In the genomic region with DNA sequence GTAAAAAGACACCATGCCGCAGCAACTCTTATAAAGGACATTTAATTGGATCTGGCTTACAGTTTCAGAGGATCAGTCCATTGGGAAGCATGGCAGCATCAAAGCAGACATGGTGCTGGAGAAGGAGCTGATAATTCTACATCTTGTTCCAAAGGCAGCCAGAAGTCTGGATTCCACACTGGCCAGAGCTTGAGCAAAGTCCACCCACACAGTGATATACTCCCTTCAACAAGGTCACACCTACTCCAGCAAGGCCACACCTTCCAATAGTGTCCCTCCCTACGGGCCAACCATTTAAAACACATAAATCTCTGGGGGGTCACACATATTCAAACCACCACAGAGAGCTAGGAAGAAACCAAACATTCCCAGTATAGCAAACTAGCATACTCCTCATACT, we compare ENCODE assay signal across 33 mouse cellular contexts. TPM values are rescaled to one million over a fixed set of nuclear protein-coding genes. Genes with fewer than 3 reads are reported as not detected.
DNase-seq lines count a peak whose midpoint lies in the region; ATAC-seq and TF ChIP-seq lines count a peak whose summit lies in the region.
"Had no signal": no experiment of that assay in that cellular context is flagged by ENCODE, and none has a peak within 500 bp of the region (broad histone marks: within the 10 kb centered on the region; RNA-seq: fewer than 3 reads in every experiment).

No protein-coding gene starts in this region.

- no peaks in the 10 kb centered on the region for H3K36me3 ChIP-seq in intestine, embryonic 15.5 days
- H3K36me3 ChIP-seq in intestine, postnatal 0 days (ENCODE audit: control insufficient read depth, insufficient read depth), result peaks cover 11% of the 10 kb centered on the region; the same call in 1 of the 2 replicates
- peaks cover 18% of the 10 kb centered on the region for H3K36me3 ChIP-seq in kidney, embryonic 16.5 days (ENCODE audit: insufficient read depth, low read length)
- no peaks in the 10 kb centered on the region for H3K36me3 ChIP-seq in midbrain, postnatal 0 days (ENCODE audit: insufficient read depth, low read length)
- H3K36me3 ChIP-seq: forebrain, embryonic 15.5 days had no signal

- H3K4me1 ChIP-seq in intestine, embryonic 15.5 days (replicated peaks), result no peaks in the 10 kb centered on the region
- H3K4me1 ChIP-seq in intestine, postnatal 0 days (replicated peaks; ENCODE audit: control insufficient read depth, insufficient read depth, low read length), result no peaks in the 10 kb centered on the region
- no peaks in the 10 kb centered on the region for H3K4me1 ChIP-seq in kidney, embryonic 16.5 days (ENCODE audit: insufficient read depth, low read length)
- no peaks in the 10 kb centered on the region for H3K4me1 ChIP-seq in midbrain, postnatal 0 days (ENCODE audit: insufficient read depth, low read length)
- H3K4me1 ChIP-seq: embryonic facial prominence, embryonic 10.5 days; embryonic facial prominence, embryonic 13.5 days; forebrain, embryonic 12.5 days; forebrain, embryonic 15.5 days; hindbrain, embryonic 12.5 days; hindbrain, embryonic 15.5 days had no signal

- no peaks in the 10 kb centered on the region for H3K27me3 ChIP-seq in intestine, embryonic 15.5 days (replicated peaks)
- no peaks in the 10 kb centered on the region for H3K27me3 ChIP-seq in intestine, postnatal 0 days (replicated peaks; ENCODE audit: control insufficient read depth, insufficient read depth, low read length)
- no peaks in the 10 kb centered on the region for H3K27me3 ChIP-seq in kidney, embryonic 16.5 days (ENCODE audit: insufficient read depth, low read length)
- H3K27me3 ChIP-seq in midbrain, postnatal 0 days (ENCODE audit: insufficient read depth, low read length), result no peaks in the 10 kb centered on the region
- H3K27me3 ChIP-seq: embryonic facial prominence, embryonic 13.5 days; forebrain, embryonic 12.5 days; forebrain, embryonic 15.5 days; heart, embryonic 13.5 days; hindbrain, embryonic 12.5 days; hindbrain, embryonic 15.5 days had no signal

- no peak overlapping the region for H3K4me3 ChIP-seq in intestine, embryonic 15.5 days (replicated peaks)
- no peak overlapping the region for H3K4me3 ChIP-seq in intestine, postnatal 0 days (ENCODE audit: low read depth, low read length)
- H3K4me3 ChIP-seq in kidney, embryonic 16.5 days (ENCODE audit: low read length), result no peak overlapping the region
- no peak overlapping the region for H3K4me3 ChIP-seq in midbrain, postnatal 0 days (ENCODE audit: low read depth, low read length)
- H3K4me3 ChIP-seq: embryonic facial prominence, embryonic 10.5 days; embryonic facial prominence, embryonic 13.5 days; erythroblast, embryonic 14.5 days; forebrain, embryonic 12.5 days; forebrain, embryonic 15.5 days; heart, embryonic 13.5 days; hindbrain, embryonic 12.5 days; hindbrain, embryonic 15.5 days had no signal

- no peak overlapping the region for H3K9ac ChIP-seq in intestine, embryonic 15.5 days
- no peak overlapping the region for H3K9ac ChIP-seq in intestine, postnatal 0 days (ENCODE audit: low read depth, low read length)
- H3K9ac ChIP-seq in kidney, embryonic 16.5 days (replicated peaks; ENCODE audit: low read length), result no peak overlapping the region
- no peak overlapping the region for H3K9ac ChIP-seq in midbrain, postnatal 0 days (replicated peaks; ENCODE audit: low read length, poor library complexity, severe bottlenecking)
- H3K9ac ChIP-seq: embryonic facial prominence, embryonic 13.5 days; forebrain, embryonic 12.5 days; forebrain, embryonic 15.5 days; heart, embryonic 13.5 days; hindbrain, embryonic 12.5 days; hindbrain, embryonic 15.5 days had no signal

- WGBS in intestine, embryonic 15.5 days, result 85% methylated on average over 2 of the region's 2 CpGs
- WGBS in intestine, postnatal 0 days, result 83% methylated on average over 2 of the region's 2 CpGs
- WGBS in kidney, embryonic 16.5 days, result 74% methylated on average over 2 of the region's 2 CpGs
- WGBS in large intestine, adult 2 months, result 67% methylated on average over 2 of the region's 2 CpGs
- 97% methylated on average over 2 of the region's 2 CpGs for WGBS in midbrain, postnatal 0 days

- peak; percentile 58 for ATAC-seq in intestine, embryonic 15.5 days
- no peak for ATAC-seq in intestine, postnatal 0 days
- ATAC-seq in kidney, embryonic 16.5 days (ENCODE audit: low FRiP score, low TSS enrichment), result 0 out of 2 replicates have a peak, but pooled peaks have one; percentile 31
- no peak for ATAC-seq in midbrain, postnatal 0 days (ENCODE audit: low FRiP score)
- ATAC-seq: CD4-positive, CD25-positive, alpha-beta regulatory T cell, adult 4 months; forebrain, embryonic 15.5 days had no signal

- TF ChIP-seq CTCF in intestine, postnatal 0 days (IDR thresholded peaks at IDR 0.05; ENCODE audit: low read depth), result no peak
- no peak for TF ChIP-seq CTCF in midbrain, postnatal 0 days (IDR thresholded peaks at IDR 0.05)

- DNase-seq in kidney, postnatal 4 days, result no peak
- peak; percentile 10 for DNase-seq in large intestine, adult 2 months (ENCODE audit: low read depth, low spot score)
- no peak for DNase-seq in midbrain, postnatal 0 days (ENCODE audit: low spot score)
- DNase-seq: adrenal gland, adult 2 months; adrenal gland, postnatal 14 days; cerebellum, adult 11-12 months; cerebellum, adult 8-10 months; cerebellum, postnatal 10 days; cerebellum, postnatal 36 days; embryo, embryonic 11 days; gastrocnemius, postnatal 25 days; heart, postnatal 14 days had no signal

- H3K4me2 ChIP-seq in intestine, embryonic 15.5 days (replicated peaks), result no peak overlapping the region
- H3K4me2 ChIP-seq in intestine, postnatal 0 days (replicated peaks; ENCODE audit: low read depth), result no peak overlapping the region
- H3K4me2 ChIP-seq in kidney, embryonic 16.5 days (replicated peaks; ENCODE audit: low read depth, low read length), result no peak overlapping the region
- no peak overlapping the region for H3K4me2 ChIP-seq in midbrain, postnatal 0 days (ENCODE audit: low read depth, low read length, poor library complexity, severe bottlenecking)
- H3K4me2 ChIP-seq: embryonic facial prominence, embryonic 13.5 days; forebrain, embryonic 12.5 days; forebrain, embryonic 15.5 days; heart, embryonic 13.5 days; hindbrain, embryonic 12.5 days; hindbrain, embryonic 15.5 days had no signal

- H3K27ac ChIP-seq in intestine, embryonic 15.5 days, result no peak overlapping the region
- H3K27ac ChIP-seq in intestine, postnatal 0 days (ENCODE audit: low read depth, low read length), result no peak overlapping the region
- no peak overlapping the region for H3K27ac ChIP-seq in kidney, embryonic 16.5 days (ENCODE audit: low read length)
- no peak overlapping the region for H3K27ac ChIP-seq in midbrain, postnatal 0 days (ENCODE audit: low read depth, low read length)
- H3K27ac ChIP-seq: embryonic facial prominence, embryonic 10.5 days; embryonic facial prominence, embryonic 13.5 days; forebrain, embryonic 12.5 days; forebrain, embryonic 15.5 days; heart, embryonic 13.5 days; hindbrain, embryonic 12.5 days; hindbrain, embryonic 15.5 days had no signal

- H3K9me3 ChIP-seq in intestine, embryonic 15.5 days, result no peaks in the 10 kb centered on the region
- no peaks in the 10 kb centered on the region for H3K9me3 ChIP-seq in intestine, postnatal 0 days (ENCODE audit: control insufficient read depth)
- H3K9me3 ChIP-seq in kidney, embryonic 16.5 days (ENCODE audit: low read length), result no peaks in the 10 kb centered on the region
- H3K9me3 ChIP-seq in midbrain, postnatal 0 days (ENCODE audit: low read length), result no peaks in the 10 kb centered on the region
- H3K9me3 ChIP-seq: embryonic facial prominence, embryonic 10.5 days; embryonic facial prominence, embryonic 13.5 days; forebrain, embryonic 12.5 days; forebrain, embryonic 15.5 days; heart, embryonic 13.5 days; hindbrain, embryonic 12.5 days; hindbrain, embryonic 15.5 days had no signal

RNA-seq across cellular contexts. Expression of a gene that starts 3.3 kb away (rescaled TPM):
- not detected in 2 replicates for polyA plus RNA-seq in intestine, embryonic 15.5 days (2015; fragmentation: Nextera tagmentation; extraction: Ambion mirVana)
- polyA plus RNA-seq in intestine, postnatal 0 days (2015; fragmentation: Nextera tagmentation; extraction: Ambion mirVana), result not detected in 2 replicates
- polyA plus RNA-seq in kidney, embryonic 16.5 days (2015; fragmentation: Nextera tagmentation; extraction: Ambion mirVana), result not detected in 2 replicates
- polyA plus RNA-seq in large intestine, adult 2 months (2012; rRNA removed), result not detected in 2 replicates
- total RNA-seq in midbrain, postnatal 0 days (2014; rRNA removed), result not detected in 2 replicates
- polyA plus RNA-seq in midbrain, postnatal 0 days (2015; fragmentation: Nextera tagmentation; extraction: Ambion mirVana), result not detected in 2 replicates
- total RNA-seq: adrenal gland, adult 2 months; adrenal gland, postnatal 14 days; gastrocnemius, adult 8-10 months; gastrocnemius, postnatal 25 days; heart, adult 8-10 months; heart, postnatal 14 days; hematopoietic stem cell, adult 5-6 weeks; MEL had no signal
- polyA plus RNA-seq: adrenal gland, adult 2 months; brain, embryonic 14.5 days; C2C12; CD4-positive, CD25-positive, alpha-beta regulatory T cell, adult 4 months; cortical plate, adult 2 months; embryonic facial prominence, embryonic 10.5 days; embryonic facial prominence, embryonic 13.5 days; erythroblast, embryonic 14.5 days; forebrain, embryonic 12.5 days; forebrain, embryonic 15.5 days; gonadal fat pad, adult 2 months; heart, embryonic 13.5 days; heart, embryonic 16.5 days; hindbrain, embryonic 12.5 days; hindbrain, embryonic 15.5 days had no signal

Comparison
In these comparisons a context has a peak if more than half of its experiments do, and no peak if none do; other contexts are left out.
1. ATAC-seq: peak in intestine, embryonic 15.5 days (single experiment) and kidney, embryonic 16.5 days (single experiment); none in intestine, postnatal 0 days (single experiment) and midbrain, postnatal 0 days (single experiment).